Mouse (Mus musculus) G1E (cell line): ENCODE measurements around the gene Fgfr2.

Experiments used
- CTCF ChIP-seq: IDR thresholded peaks from 2 replicates; pipeline ENCODE4 v1.5.1; 2012; ENCODE audit warnings: low read depth, low read length, inconsistent platforms, mixed read lengths
- GATA1 ChIP-seq: IDR thresholded peaks from 2 replicates; pipeline ENCODE4 v1.6.1; 2012; ENCODE audit warnings: borderline replicate concordance, low read length, inconsistent platforms, mixed read lengths
- GATA2 ChIP-seq: IDR thresholded peaks from 2 replicates; pipeline ENCODE4 v1.6.1; 2012; ENCODE audit warnings: low read depth, low read length, inconsistent platforms, borderline replicate concordance
- POLR2AphosphoS5 ChIP-seq: IDR thresholded peaks from 2 replicates; pipeline ENCODE4 v1.6.1; 2012; ENCODE audit warnings: low read depth, low read length, inconsistent platforms; ENCODE audit not compliant: insufficient replicate concordance
- TAL1 ChIP-seq: conservative IDR thresholded peaks from 2 replicates; pipeline ENCODE4 v1.6.1; 2012; ENCODE audit warnings: low read depth, low read length, inconsistent platforms, mixed read lengths

- TF ChIP-seq CTCF (no peak), GATA1 (no peak), GATA2 (no peak), POLR2AphosphoS5 (no peak), TAL1 (no peak)
Measured at GRCm38 (mm10) chr7:132866316-132866715, 256.8 kb downstream of the Fgfr2 start.
